Mouse (Mus musculus) lung, adult 10 weeks (tissue): Measurements from ENCODE around the gene Fscb. TPM values are rescaled to one million over a fixed set of nuclear protein-coding genes. Genes with fewer than 3 reads are reported as not detected.

ENCODE experiments used
- polyA plus RNA-seq: library from polyadenylated mRNA; stranded (reverse); fragments of 350-450 nt; fragmentation: Illumina TruSeq; extraction: RNeasy Lipid Tissue Mini Kit (QIAGEN cat#74804); gene quantifications from one replicate; pipeline ENCODE4 v1.2.3, GENCODE M21; 2014; ENCODE audit warnings: low read depth, low replicate concordance; ENCODE audit not compliant: insufficient read depth

Gene Fscb
- polyA plus RNA-seq: not detected

DNA sequence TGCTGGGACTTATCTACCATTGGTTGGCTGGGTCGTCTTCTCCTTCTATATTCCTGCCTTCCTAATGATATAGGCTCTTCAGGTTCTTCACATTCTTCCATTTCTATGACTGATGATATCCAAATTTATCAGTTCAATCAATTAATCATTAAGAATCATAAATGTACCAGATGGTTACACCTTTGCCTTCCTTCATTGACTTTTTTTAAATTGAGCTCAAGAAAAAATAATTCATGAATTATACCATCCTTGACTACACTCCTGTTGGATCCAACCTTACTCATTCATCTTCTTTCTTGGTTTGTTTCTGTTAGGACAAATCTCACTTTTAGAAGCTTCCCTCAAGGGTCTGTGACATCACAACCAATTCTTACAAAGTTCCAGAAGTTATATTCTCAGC, at the start of gene Fscb:
Gene Fscb, minus strand, starts transcription at position 101 of the 400 bp plus-strand sequence.

